Mouse (Mus musculus): Measurements from ENCODE around the gene Plekha1. TPM values are rescaled to one million over a fixed set of nuclear protein-coding genes. Genes with fewer than 3 reads are reported as not detected.
A peak's percentile ranks its signal among the peaks of the same experiment; 100 is the strongest.

The Plekha1 gene
- polyA plus RNA-seq, 1 experiment = 6.7 TPM

DNA sequence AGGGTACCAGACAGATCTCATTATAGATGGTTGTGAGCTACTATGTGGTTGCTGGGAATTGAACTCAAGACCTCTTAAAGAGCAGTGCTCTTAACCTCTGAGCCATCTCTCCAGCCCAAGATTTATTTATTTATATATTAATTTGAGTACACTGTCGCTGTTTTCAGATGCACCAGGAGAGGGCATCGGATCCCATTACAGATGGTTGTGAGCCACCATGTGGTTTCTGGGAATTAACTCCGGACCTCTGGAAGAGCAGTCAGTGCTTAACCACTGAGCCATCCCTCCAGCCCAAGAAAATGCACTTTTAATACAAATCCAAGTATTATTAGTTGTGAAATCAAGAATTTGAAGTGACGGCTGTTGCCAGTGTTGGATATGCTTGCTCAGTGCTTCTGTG, 32.8 kb downstream of the Plekha1 start:
- H3K36me3 ChIP-seq (ENCODE audit: control insufficient read depth, insufficient read depth, low read length) = no peaks in the 10 kb centered on the region
- TF ChIP-seq CTCF (IDR thresholded peaks at IDR 0.05; ENCODE audit: control insufficient read depth, insufficient read depth, insufficient replicate concordance, low read depth, low read length) (no peak), POLR2A (IDR thresholded peaks at IDR 0.05; ENCODE audit: control insufficient read depth, low read depth, low read length) (no peak)

GRCm38 (mm10) chr7:130900233-130900848, 34.8 kb downstream of the Plekha1 start:
- Histone ChIP-seq H3K36me3 (ENCODE audit: control insufficient read depth, insufficient read depth, low read length) (no peaks in the 10 kb centered on the region), H3K27ac (ENCODE audit: control insufficient read depth, insufficient read depth, low read depth, low read length) (no peak overlapping the region), H3K27me3 (ENCODE audit: control insufficient read depth, insufficient read depth, low read length) (no peaks in the 10 kb centered on the region), H3K4me1 (ENCODE audit: control insufficient read depth, insufficient read depth, low read length) (no peaks in the 10 kb centered on the region), H3K4me3 (ENCODE audit: control insufficient read depth, low read depth, low read length) (no peak overlapping the region)
- TF ChIP-seq POLR2A (IDR thresholded peaks at IDR 0.05; ENCODE audit: control insufficient read depth, low read depth, low read length) (no peak), CTCF (IDR thresholded peaks at IDR 0.05; ENCODE audit: control insufficient read depth, insufficient read depth, insufficient replicate concordance, low read depth, low read length) (no peak)

More for the DNA sequence above, 32.8 kb downstream of the Plekha1 start:
- no peak overlapping the region for H3K27ac ChIP-seq (ENCODE audit: control insufficient read depth, insufficient read depth, low read depth, low read length)
- H3K4me3 ChIP-seq (ENCODE audit: control insufficient read depth, low read depth, low read length) = no peak overlapping the region
- H3K4me1 ChIP-seq (ENCODE audit: control insufficient read depth, insufficient read depth, low read length) = no peaks in the 10 kb centered on the region
- H3K27me3 ChIP-seq (ENCODE audit: control insufficient read depth, insufficient read depth, low read length) = no peaks in the 10 kb centered on the region

DNA sequence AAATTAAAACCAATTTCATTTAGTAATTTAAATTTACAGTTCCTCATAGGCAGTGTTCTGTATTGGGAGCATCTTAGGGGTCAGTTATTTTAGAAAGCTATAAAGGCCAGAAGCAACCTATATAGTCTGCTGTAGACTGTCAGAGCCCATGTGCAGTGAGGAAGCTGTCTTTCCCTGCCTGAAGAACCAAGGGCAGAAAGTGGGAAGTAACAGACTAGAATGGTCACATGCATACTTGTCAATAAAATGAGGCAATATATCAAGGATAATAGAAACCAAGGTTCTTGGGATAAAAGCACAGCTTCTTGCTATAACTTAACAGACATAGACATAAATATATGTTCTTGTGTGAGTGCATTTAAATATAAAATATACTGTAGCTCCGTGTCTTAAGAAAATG, 37.4 kb downstream of the Plekha1 start:
- no peak overlapping the region for H3K27ac ChIP-seq (ENCODE audit: control insufficient read depth, insufficient read depth, low read depth, low read length)

GRCm38 (mm10) chr7:130903505-130904074, 38.0 kb downstream of the Plekha1 start:
- TF ChIP-seq POLR2A (IDR thresholded peaks at IDR 0.05; ENCODE audit: control insufficient read depth, low read depth, low read length) (no peak), CTCF (IDR thresholded peaks at IDR 0.05; ENCODE audit: control insufficient read depth, insufficient read depth, insufficient replicate concordance, low read depth, low read length) (no peak)
- Histone ChIP-seq H3K4me1 (ENCODE audit: control insufficient read depth, insufficient read depth, low read length) (no peaks in the 10 kb centered on the region), H3K27ac (ENCODE audit: control insufficient read depth, insufficient read depth, low read depth, low read length) (no peak overlapping the region), H3K27me3 (ENCODE audit: control insufficient read depth, insufficient read depth, low read length) (no peaks in the 10 kb centered on the region), H3K36me3 (ENCODE audit: control insufficient read depth, insufficient read depth, low read length) (no peaks in the 10 kb centered on the region), H3K4me3 (ENCODE audit: control insufficient read depth, low read depth, low read length) (no peak overlapping the region)

More for the DNA sequence above, 37.4 kb downstream of the Plekha1 start:
- TF ChIP-seq CTCF (IDR thresholded peaks at IDR 0.05; ENCODE audit: control insufficient read depth, insufficient read depth, insufficient replicate concordance, low read depth, low read length) = no peak
- no peak for TF ChIP-seq POLR2A (IDR thresholded peaks at IDR 0.05; ENCODE audit: control insufficient read depth, low read depth, low read length)
- no peaks in the 10 kb centered on the region for H3K27me3 ChIP-seq (ENCODE audit: control insufficient read depth, insufficient read depth, low read length)
- no peaks in the 10 kb centered on the region for H3K36me3 ChIP-seq (ENCODE audit: control insufficient read depth, insufficient read depth, low read length)
- no peaks in the 10 kb centered on the region for H3K4me1 ChIP-seq (ENCODE audit: control insufficient read depth, insufficient read depth, low read length)
- no peak overlapping the region for H3K4me3 ChIP-seq (ENCODE audit: control insufficient read depth, low read depth, low read length)

DNA sequence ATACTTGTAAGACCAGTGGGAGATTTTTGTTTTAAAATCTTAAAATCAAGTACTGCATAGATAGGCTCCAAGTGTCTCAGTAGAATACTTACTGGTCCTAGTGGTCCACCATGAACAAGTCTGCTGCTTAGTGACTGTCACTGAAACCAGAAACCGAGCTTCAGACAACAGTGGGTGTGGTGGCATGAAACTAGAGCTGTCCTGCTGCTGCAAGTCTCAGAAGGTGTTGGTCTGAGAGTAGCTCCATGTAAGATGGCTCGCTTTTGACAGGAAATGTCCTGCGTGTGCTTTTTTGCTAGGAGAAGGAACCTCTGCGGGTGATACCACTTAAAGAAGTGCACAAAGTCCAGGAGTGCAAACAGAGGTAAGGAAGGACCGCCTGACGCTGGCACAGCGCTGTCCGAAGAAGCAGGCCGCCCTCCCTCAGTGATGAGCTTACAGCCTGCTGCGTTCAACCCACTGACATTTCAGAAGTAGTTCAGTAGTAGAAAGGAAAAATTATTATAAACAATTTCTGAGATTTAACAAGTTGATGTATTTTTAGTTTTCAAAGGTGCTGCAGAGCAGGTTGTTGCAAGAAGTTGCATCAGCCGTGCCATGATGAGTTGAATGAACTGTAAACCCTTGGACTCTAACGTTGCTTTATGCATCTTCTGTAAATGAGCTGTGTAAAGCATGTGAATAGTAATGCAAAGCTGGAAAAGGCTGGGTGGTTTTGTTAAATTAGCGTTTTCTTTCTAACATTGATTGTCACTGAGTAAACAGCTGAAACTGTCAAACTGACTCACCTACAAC, 39.2 kb downstream of the Plekha1 start:
- H3K4me3 ChIP-seq (ENCODE audit: control insufficient read depth, low read depth, low read length) = no peak overlapping the region
- no peak overlapping the region for H3K27ac ChIP-seq (ENCODE audit: control insufficient read depth, insufficient read depth, low read depth, low read length)
- no peaks in the 10 kb centered on the region for H3K27me3 ChIP-seq (ENCODE audit: control insufficient read depth, insufficient read depth, low read length)
- no peak for TF ChIP-seq CTCF (IDR thresholded peaks at IDR 0.05; ENCODE audit: control insufficient read depth, insufficient read depth, insufficient replicate concordance, low read depth, low read length)
- TF ChIP-seq POLR2A (IDR thresholded peaks at IDR 0.05; ENCODE audit: control insufficient read depth, low read depth, low read length) = no peak
- no peaks in the 10 kb centered on the region for H3K36me3 ChIP-seq (ENCODE audit: control insufficient read depth, insufficient read depth, low read length)
- no peaks in the 10 kb centered on the region for H3K4me1 ChIP-seq (ENCODE audit: control insufficient read depth, insufficient read depth, low read length)

GRCm38 (mm10) chr7:130910841-130911240, 45.3 kb downstream of the Plekha1 start:
- Histone ChIP-seq H3K36me3 (ENCODE audit: control insufficient read depth, insufficient read depth, low read length) (no peaks in the 10 kb centered on the region), H3K4me1 (ENCODE audit: control insufficient read depth, insufficient read depth, low read length) (no peaks in the 10 kb centered on the region), H3K4me3 (ENCODE audit: control insufficient read depth, low read depth, low read length) (no peak overlapping the region), H3K27me3 (ENCODE audit: control insufficient read depth, insufficient read depth, low read length) (no peaks in the 10 kb centered on the region), H3K27ac (ENCODE audit: control insufficient read depth, insufficient read depth, low read depth, low read length) (0 out of 2 replicates have a peak overlapping the region, but pooled peaks have one; percentile 19)
- TF ChIP-seq CTCF (IDR thresholded peaks at IDR 0.05; ENCODE audit: control insufficient read depth, insufficient read depth, insufficient replicate concordance, low read depth, low read length) (no peak), POLR2A (IDR thresholded peaks at IDR 0.05; ENCODE audit: control insufficient read depth, low read depth, low read length) (no peak)

GRCm38 (mm10) chr7:130914693-130915363, 49.3 kb downstream of the Plekha1 start:
- Histone ChIP-seq H3K36me3 (ENCODE audit: control insufficient read depth, insufficient read depth, low read length) (no peaks in the 10 kb centered on the region), H3K4me1 (ENCODE audit: control insufficient read depth, insufficient read depth, low read length) (no peaks in the 10 kb centered on the region), H3K27me3 (ENCODE audit: control insufficient read depth, insufficient read depth, low read length) (no peaks in the 10 kb centered on the region), H3K4me3 (ENCODE audit: control insufficient read depth, low read depth, low read length) (no peak overlapping the region), H3K27ac (ENCODE audit: control insufficient read depth, insufficient read depth, low read depth, low read length) (no peak overlapping the region)
- TF ChIP-seq CTCF (IDR thresholded peaks at IDR 0.05; ENCODE audit: control insufficient read depth, insufficient read depth, insufficient replicate concordance, low read depth, low read length) (peak; percentile 3; the same call in 1 of the 2 replicates), POLR2A (IDR thresholded peaks at IDR 0.05; ENCODE audit: control insufficient read depth, low read depth, low read length) (no peak)
